Mouse (Mus musculus): Measurements from ENCODE around the gene Mllt11.

Mllt11 gene

GRCm38 (mm10) chr3:95246465-95247231 is 14.7 kb upstream of the Mllt11 start:
- DNase-seq (ENCODE audit: low read depth, low spot score), result no peak

- DNase-seq (ENCODE audit: low read depth, low spot score), result no peak
Observed at GRCm38 (mm10) chr3:95243086-95243485, 11.1 kb upstream of the Mllt11 start.

DNA sequence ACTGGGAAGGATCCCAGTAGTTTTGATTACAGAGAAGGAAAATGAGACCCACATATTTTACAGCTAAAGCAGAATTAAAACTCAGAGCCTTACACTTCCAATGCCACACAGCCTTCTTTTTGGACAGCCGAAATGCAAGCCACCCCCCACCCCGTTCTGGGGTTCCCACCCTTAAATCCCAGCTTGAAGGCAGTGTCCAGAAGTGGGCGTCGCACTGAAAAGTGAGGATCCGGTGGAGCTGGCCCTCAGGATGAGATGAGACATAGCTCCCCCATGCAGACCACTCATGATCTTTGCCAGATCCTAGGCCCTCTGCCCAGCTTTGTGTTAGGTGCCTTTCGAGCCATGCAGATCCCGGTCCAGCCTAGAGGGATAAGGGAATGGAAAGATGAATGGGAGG is 9.5 kb upstream of the Mllt11 start, which contains the start of gene Gm128:
Gene Gm128 (minus strand): TSS at position 101 of the 400 bp plus-strand sequence.
- DNase-seq (ENCODE audit: low read depth, low spot score), result no peak

DNA sequence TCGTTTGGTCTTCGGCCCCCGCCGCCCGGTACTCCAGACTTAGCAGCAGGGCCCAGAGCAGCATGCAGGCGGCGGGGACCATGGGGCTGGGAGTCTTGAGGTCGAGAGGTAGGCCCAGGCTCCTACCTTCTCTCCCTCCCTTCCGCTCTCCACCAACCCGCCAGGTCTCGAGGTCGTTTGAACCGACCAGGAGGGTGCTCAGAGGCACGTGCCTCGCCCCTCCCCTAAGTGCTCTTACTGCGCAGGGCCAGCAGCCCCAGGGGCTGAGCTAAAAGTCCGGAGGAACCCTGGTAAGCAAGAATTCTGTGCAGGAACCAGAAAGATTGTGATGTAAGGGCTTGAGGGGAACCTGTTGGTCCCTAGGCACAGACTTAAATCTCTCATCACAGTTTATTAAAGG is 8.9 kb upstream of the Mllt11 start:
- DNase-seq (ENCODE audit: low read depth, low spot score), result no peak

DNA sequence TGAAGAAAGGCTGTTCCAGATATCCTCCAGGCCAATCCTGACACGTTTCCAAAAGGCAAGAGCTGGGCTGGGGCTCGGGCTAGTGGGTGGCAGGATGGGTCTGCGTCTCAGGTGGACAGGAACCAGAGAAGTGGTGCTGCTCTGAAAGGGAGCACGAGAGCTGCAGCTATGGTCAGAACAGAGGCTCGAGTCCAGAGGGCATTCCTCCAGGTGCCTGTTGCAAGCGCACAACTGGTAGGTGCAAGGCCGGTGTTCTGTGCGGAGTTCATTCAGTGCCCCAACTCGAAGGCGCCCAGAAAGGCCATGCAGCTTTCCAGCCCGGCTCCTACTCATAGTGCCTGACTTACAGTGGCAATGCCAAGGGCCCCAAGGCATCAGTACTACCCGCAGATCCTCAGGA is 8.0 kb upstream of the Mllt11 start:
- DNase-seq (ENCODE audit: low read depth, low spot score), result no peak

GRCm38 (mm10) chr3:95239022-95239421 is 7.1 kb upstream of the Mllt11 start:
- DNase-seq (ENCODE audit: low read depth, low spot score), result no peak

- no peak for DNase-seq (ENCODE audit: low read depth, low spot score)
Observed at GRCm38 (mm10) chr3:95237541-95238099, 5.6 kb upstream of the Mllt11 start.

- DNase-seq (ENCODE audit: low read depth, low spot score), result no peak
Observed at GRCm38 (mm10) chr3:95235386-95236301, 3.7 kb upstream of the Mllt11 start.

DNA sequence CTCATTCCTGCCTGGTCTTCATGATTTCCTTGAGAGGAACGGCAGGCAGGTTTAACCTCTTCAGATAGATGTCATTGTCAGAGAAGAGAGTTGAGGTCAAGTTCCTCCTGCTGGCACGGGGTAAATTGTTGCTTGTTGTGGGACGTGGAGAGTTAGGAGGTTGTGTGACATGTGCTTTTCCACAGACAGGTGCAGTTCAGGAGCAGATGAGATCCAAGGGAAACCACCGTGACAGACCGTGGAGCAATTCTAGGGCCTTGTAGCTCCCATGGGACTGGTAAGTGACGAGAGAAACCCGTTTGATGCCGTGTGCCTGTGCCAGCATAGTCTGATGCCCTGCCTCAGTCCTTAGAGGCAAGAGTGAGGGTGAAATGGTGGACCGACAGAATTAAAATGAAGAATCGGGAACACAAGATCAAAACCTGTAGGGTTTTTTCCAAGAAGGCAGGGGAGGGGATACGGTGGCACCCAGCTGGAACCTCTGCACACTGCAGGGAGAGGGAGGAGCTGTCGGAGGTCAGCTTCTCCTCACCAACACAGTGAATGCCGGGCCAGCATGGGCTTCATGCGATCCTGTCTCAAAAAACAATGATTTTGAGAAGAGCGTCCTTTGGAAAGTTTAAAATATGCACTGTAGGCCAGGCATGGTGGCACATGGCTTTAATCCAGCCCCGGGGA is 1.5 kb upstream of the Mllt11 start:
- no peak for DNase-seq (ENCODE audit: low read depth, low spot score)

DNA sequence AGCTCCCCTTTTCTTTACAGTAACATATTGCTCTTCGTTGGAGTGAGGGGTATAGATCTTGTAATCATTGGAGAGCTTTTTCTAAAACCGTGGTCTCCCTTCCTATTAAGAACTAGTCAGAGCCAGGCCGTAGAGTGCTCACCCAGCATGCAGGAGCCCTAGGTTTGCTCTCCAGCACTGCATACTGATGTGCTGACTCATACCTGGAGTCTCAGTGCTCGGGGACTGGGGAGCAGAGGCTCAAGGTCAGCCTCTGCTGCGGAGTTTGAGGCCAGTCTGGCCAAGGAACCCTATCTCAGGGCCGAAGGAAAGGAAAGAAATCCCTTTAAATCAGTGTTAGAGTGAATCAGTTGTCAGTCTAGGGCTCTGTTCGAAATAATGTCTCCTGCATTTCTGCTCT is 800 bp upstream of the Mllt11 start:
- DNase-seq (ENCODE audit: low read depth, low spot score), result no peak

DNA sequence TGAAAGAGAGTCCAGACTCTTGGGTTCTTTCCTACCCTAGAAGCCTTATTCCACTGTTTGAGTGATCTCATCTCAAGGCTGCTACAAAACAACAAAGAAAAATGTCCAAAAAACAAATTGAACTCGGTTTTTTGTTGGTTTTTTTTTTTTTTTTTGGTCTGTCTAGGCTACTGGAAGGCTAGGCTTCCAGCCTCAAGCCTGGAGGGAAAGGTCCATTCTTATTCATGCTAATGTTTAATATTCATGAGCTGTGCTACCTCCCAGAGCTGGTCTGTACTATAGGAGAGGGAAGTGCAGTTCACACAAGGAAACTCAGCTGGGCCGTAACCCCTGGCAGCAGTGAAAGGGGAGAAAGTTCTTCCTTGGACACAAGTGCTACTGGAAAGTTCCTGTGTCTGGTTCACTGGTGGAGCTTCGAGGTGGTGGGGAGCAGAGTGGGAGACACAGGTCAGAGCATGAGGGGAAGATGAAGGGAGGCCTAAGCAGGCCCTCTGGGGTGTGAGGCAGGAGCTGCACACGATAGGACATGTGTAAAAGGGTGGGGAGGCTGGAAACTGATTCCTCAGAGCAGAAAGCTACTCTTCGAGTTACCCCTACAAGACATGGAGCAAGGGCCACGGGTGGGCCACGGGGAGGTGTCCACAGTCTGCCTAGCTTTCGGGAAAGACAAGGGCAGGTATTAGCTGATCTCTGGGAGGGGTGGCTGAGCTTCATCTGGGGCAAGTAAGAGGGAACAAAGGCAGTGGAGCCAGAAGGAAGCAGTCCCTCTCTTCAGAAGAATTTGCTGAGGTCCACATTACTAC is 1.3 kb downstream of the Mllt11 start:
- no peak for DNase-seq (ENCODE audit: low read depth, low spot score)

GRCm38 (mm10) chr3:95229781-95230494 is 2.0 kb downstream of the Mllt11 start:
- no peak for DNase-seq (ENCODE audit: low read depth, low spot score)

DNA sequence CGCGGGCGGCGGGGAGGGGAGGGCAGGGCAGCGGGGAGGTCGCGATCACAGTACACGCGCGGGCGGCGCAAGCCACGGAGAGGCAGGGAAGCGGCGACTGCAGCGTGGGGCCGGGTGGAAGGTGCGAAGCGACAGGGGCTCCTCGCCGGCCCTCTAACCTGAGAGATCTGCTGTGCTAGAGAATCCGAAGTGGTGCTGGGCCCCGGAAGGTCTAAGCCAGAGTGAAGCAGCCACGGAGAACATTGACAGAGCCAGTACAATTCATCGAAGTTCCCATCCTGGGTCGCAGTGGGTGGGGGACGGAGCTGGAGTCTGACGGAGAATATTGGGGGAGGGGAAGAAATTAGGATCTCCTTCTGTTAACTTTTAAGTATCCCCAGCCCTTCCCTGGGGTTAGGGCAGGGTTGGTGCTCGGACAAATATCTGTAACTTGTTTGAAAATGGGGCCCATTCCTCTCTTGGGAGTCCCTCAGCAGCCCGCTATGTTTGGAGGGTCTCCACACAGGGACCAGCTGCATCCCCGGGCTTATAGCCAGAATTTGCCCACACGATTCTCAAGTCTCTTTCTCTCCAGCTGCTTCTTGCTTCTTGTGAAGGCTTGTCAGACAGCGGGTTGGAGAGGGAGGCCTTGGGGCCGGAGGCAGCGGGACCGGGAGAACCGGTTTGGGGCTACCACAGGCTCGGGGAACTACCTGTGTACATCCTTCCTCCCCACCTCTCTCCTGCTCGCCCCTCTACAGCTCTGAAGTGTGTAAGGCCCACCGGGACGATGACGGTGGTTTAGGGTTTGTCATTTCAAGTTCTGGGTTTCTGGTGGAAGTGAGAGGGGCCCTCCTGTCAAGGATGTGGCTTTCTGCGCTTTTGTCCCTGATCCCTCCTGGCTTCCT is 2.8 kb downstream of the Mllt11 start:
- no peak for DNase-seq (ENCODE audit: low read depth, low spot score)

DNA sequence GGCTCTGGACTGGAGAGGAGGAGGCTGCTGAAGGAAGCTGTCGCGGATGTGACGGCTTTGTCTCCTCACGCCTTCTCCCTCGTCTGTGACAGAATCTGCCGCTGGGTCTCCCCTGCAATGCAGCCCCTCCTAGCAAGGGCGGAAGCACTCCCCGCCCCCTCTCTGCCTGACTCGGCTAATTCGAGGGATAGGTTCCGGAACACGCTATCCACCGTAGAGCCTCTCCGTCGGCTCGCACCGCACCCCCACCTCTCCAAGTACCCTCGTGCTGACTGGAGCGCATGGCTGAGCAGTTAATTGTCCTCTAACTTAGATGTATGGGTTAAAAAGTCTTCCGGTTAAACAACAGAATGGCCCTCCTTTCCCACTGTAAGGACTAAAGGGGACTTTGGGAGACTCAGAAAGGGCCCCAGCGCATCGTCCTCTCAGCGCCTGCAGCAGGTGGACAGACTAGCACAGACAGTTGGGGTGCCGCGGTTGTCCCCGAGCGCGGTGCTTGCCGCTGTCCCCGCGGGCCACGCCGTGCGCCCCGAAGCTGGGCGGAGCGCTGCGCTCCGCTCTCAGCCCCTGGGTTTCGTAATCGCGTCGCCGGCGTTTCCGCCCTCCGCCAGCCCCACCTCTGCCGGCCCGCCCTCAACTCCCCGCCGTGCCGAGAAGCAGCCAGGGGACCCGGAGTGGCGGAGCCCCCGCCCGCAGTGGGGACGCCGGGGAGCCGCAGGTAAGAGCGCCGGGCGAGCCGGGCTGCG is 3.6 kb downstream of the Mllt11 start, which contains the start of gene Cdc42se1:
Gene Cdc42se1 (plus strand): TSS at position 585 of the 746 bp plus-strand sequence.
- peak; percentile 75 for DNase-seq (ENCODE audit: low read depth, low spot score)

- DNase-seq (ENCODE audit: low read depth, low spot score), result no peak
Observed at GRCm38 (mm10) chr3:95227214-95227613, 4.8 kb downstream of the Mllt11 start.

DNA sequence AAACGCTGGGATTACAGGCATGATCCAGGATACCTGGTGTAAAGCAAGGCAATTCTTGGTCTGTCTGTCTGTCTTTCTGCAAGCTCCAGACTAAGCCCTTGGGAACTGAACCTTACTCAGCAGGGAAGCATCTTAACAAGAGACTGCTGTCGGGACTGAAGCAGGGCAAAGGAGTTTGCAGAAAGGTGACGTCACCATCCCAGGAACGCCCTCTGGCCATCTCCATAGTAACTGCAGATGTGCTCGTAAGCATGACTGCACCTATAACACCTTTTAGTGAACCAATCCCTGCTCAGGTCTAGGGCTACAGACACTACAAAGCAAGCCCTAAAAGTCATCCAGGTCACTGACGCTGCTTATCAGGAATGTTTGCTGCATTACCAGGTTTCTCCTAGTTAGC is 7.7 kb downstream of the Mllt11 start:
- DNase-seq (ENCODE audit: low read depth, low spot score), result no peak

GRCm38 (mm10) chr3:95223041-95223440 is 8.9 kb downstream of the Mllt11 start:
- no peak for DNase-seq (ENCODE audit: low read depth, low spot score)

- DNase-seq (ENCODE audit: low read depth, low spot score), result no peak
Observed at GRCm38 (mm10) chr3:95218466-95219137, 13.4 kb downstream of the Mllt11 start.
